Mouse (Mus musculus) myocyte (in vitro differentiated cells): ENCODE data around the gene Ptges3.

ENCODE experiments used
- CEBPB ChIP-seq: IDR thresholded peaks from 2 replicates; pipeline ENCODE4 v1.6.1; 2011; ENCODE audit warnings: mild to moderate bottlenecking, moderate library complexity; ENCODE audit not compliant: poor library complexity, insufficient read depth, severe bottlenecking
- E2F4 ChIP-seq: IDR thresholded peaks from one replicate; pipeline ENCODE4 v1.6.1; 2011; ENCODE audit warnings: mild to moderate bottlenecking, control low read depth, moderate library complexity; ENCODE audit not compliant: insufficient read depth
- MAX ChIP-seq: IDR thresholded peaks from one replicate; pipeline ENCODE4 v1.6.1; 2011; ENCODE audit warnings: low read depth, mild to moderate bottlenecking, control low read depth
- POLR2A ChIP-seq: IDR thresholded peaks from one replicate; pipeline ENCODE4 v1.6.1; 2011; ENCODE audit warnings: low read depth, mild to moderate bottlenecking, control low read depth, moderate library complexity; ENCODE audit not compliant: insufficient read length
- SRF ChIP-seq: IDR thresholded peaks from one replicate; pipeline ENCODE4 v1.6.1; 2011; ENCODE audit warnings: low read depth; ENCODE audit not compliant: control insufficient read depth, insufficient read length
- TCF12 ChIP-seq: IDR thresholded peaks from one replicate; pipeline ENCODE4 v1.6.1; 2011; ENCODE audit warnings: mild to moderate bottlenecking, control low read depth; ENCODE audit not compliant: poor library complexity, insufficient read depth, severe bottlenecking
- USF1 ChIP-seq: IDR thresholded peaks from one replicate; pipeline ENCODE4 v1.6.1; 2011; ENCODE audit warnings: low read depth, mild to moderate bottlenecking, control low read depth, moderate library complexity

DNA sequence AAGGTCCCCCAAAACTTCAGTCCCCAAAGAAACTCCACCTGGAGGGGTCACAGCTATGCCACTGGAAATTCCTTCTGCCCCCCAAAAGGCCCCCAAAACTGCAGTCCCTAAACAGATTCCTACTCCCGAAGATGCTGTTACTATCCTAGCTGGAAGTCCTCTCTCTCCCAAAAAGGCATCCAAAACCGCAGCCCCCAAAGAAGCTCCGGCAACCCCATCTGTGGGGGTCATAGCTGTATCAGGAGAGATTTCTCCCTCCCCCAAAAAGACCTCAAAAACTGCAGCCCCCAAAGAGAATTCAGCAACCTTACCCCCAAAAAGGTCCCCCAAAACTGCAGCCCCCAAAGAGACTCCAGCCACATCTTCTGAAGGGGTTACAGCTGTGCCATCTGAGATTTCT is 16.3 kb upstream of the Ptges3 start:
- TF ChIP-seq POLR2A (no peak), MAX (no peak), TCF12 (no peak), USF1 (no peak), SRF (no peak), E2F4 (no peak), CEBPB (no peak)
